Mouse (Mus musculus) gastrocnemius, postnatal 14 days (tissue): Measurements from ENCODE around the gene Snx18. TPM values are rescaled to one million over a fixed set of nuclear protein-coding genes. Genes with fewer than 3 reads are reported as not detected.

Source experiments
- total RNA-seq, 2 experiments: library from RNA; stranded (reverse); gene quantifications; 2 replicates each; pipeline ENCODE4 v1.2.3; 2021

The Snx18 gene
- total RNA-seq, 2 experiments from 2014 or later = 14.1 to 18.5 TPM

Other genes with a start within 250 kb of the Snx18 start
- gene Hspb3, start 45.1 kb upstream of the Snx18 start, total RNA-seq = 10 to 100 TPM; 58.1 to 83.0 TPM
- gene Arl15, start 175.9 kb upstream of the Snx18 start, total RNA-seq = 1 to 10 TPM; 5.9 to 8.2 TPM